Mouse (Mus musculus) bone marrow macrophage, adult 2 months (primary cell): Measurements from ENCODE around the gene Slc6a16.

Experiments used
- CTCF ChIP-seq: IDR thresholded peaks from 2 replicates; pipeline ENCODE4 v1.5.1; 2012; ENCODE audit warnings: low read depth, mild to moderate bottlenecking, low read length, moderate library complexity
- POLR2A ChIP-seq: IDR thresholded peaks from 2 replicates; pipeline ENCODE4 v1.6.1; 2012; ENCODE audit warnings: mild to moderate bottlenecking, low read depth, low read length, borderline replicate concordance

GRCm38 (mm10) chr7:45316536-45316935, 75.7 kb downstream of the Slc6a16 start:
- TF ChIP-seq POLR2A (no peak), CTCF (no peak)
